Mouse (Mus musculus): ENCODE results near the gene Ano4. TPM values are rescaled to one million over a fixed set of nuclear protein-coding genes. Genes with fewer than 3 reads are reported as not detected.

The Ano4 gene
- polyA plus RNA-seq, 1 experiment from 2014 or later = 5.3 TPM

DNA sequence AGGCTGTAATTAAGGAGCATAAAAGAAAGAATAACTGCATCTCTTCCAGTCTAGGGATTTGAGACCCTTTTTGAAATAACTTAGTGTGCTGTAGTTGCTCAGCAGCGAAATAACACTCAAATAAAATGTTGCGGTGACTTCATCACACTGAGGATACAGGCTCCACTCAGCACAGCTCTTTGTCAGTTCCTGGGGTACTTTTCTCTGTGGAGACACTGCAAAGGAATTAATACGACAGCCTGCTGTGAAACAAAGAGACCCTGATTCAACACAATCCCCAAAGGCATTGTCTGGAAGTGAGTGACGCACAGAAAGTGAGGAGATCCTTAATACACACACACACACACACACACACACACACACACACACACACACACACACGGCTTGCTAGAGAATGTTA is 89.8 kb downstream of the Ano4 start:
- 76% methylated on average over 5 of the region's 5 CpGs for WGBS

GRCm38 (mm10) chr10:89253799-89254198 is 90.8 kb downstream of the Ano4 start:
- H3K27me3 ChIP-seq (ENCODE audit: control insufficient read depth, insufficient read depth, low read length) = no peaks in the 10 kb centered on the region
- H3K9ac ChIP-seq (ENCODE audit: low read length) = no peak overlapping the region
- ATAC-seq (ENCODE audit: insufficient number of reproducible peaks, insufficient read depth, low FRiP score, low read depth) = no peak
- H3K9me3 ChIP-seq (ENCODE audit: control insufficient read depth, low read length) = no peaks in the 10 kb centered on the region
- H3K4me2 ChIP-seq (ENCODE audit: low read length) = no peak overlapping the region
- H3K36me3 ChIP-seq (ENCODE audit: control insufficient read depth, insufficient read depth, low read length) = no peaks in the 10 kb centered on the region
- H3K27ac ChIP-seq (replicated peaks in 1 of 2; ENCODE audit: control insufficient read depth in 1 of 2, insufficient read depth in 1 of 2, low read depth in 2 of 2, low read length in 2 of 2) = no peak overlapping the region
- H3K4me3 ChIP-seq (ENCODE audit: control insufficient read depth in 1 of 2, insufficient read depth in 1 of 2, low read depth in 1 of 2, low read length in 2 of 2) = no peak overlapping the region
- 81% methylated on average over 3 of the region's 3 CpGs for WGBS
- peaks cover 11% of the 10 kb centered on the region in 2 experiments for H3K4me1 ChIP-seq (ENCODE audit: control insufficient read depth in 2 of 2, insufficient read depth in 2 of 2, low read length in 2 of 2)

More for the DNA sequence above, 89.8 kb downstream of the Ano4 start:
- Histone ChIP-seq H3K4me2 (ENCODE audit: low read length) (no peak overlapping the region), H3K4me3 (ENCODE audit: control insufficient read depth in 1 of 2, insufficient read depth in 1 of 2, low read depth in 1 of 2, low read length in 2 of 2) (no peak overlapping the region), H3K27me3 (ENCODE audit: control insufficient read depth, insufficient read depth, low read length) (no peaks in the 10 kb centered on the region), H3K36me3 (ENCODE audit: control insufficient read depth, insufficient read depth, low read length) (no peaks in the 10 kb centered on the region), H3K9ac (ENCODE audit: low read length) (no peak overlapping the region), H3K9me3 (ENCODE audit: control insufficient read depth, low read length) (no peaks in the 10 kb centered on the region), H3K4me1 (ENCODE audit: control insufficient read depth in 2 of 2, insufficient read depth in 2 of 2, low read length in 2 of 2) (peaks cover 11% of the 10 kb centered on the region in 2 experiments), H3K27ac (replicated peaks in 1 of 2; ENCODE audit: control insufficient read depth in 1 of 2, insufficient read depth in 1 of 2, low read depth in 2 of 2, low read length in 2 of 2) (no peak overlapping the region)
- no peak for ATAC-seq (ENCODE audit: insufficient number of reproducible peaks, insufficient read depth, low FRiP score, low read depth)

GRCm38 (mm10) chr10:89252636-89253035 is 91.9 kb downstream of the Ano4 start:
- H3K27ac ChIP-seq (replicated peaks in 1 of 2; ENCODE audit: control insufficient read depth in 1 of 2, insufficient read depth in 1 of 2, low read depth in 2 of 2, low read length in 2 of 2) = no peak overlapping the region
- H3K4me1 ChIP-seq (ENCODE audit: control insufficient read depth in 2 of 2, insufficient read depth in 2 of 2, low read length in 2 of 2) = peaks cover 7 to 11% of the 10 kb centered on the region in 2 experiments; a peak in 3 of 4 replicates
- no peak overlapping the region for H3K9ac ChIP-seq (ENCODE audit: low read length)
- H3K4me2 ChIP-seq (ENCODE audit: low read length) = no peak overlapping the region
- H3K36me3 ChIP-seq (ENCODE audit: control insufficient read depth, insufficient read depth, low read length) = no peaks in the 10 kb centered on the region
- no peak overlapping the region for H3K4me3 ChIP-seq (ENCODE audit: control insufficient read depth in 1 of 2, insufficient read depth in 1 of 2, low read depth in 1 of 2, low read length in 2 of 2)
- H3K9me3 ChIP-seq (ENCODE audit: control insufficient read depth, low read length) = no peaks in the 10 kb centered on the region
- no peaks in the 10 kb centered on the region for H3K27me3 ChIP-seq (ENCODE audit: control insufficient read depth, insufficient read depth, low read length)
- no peak for ATAC-seq (ENCODE audit: insufficient number of reproducible peaks, insufficient read depth, low FRiP score, low read depth)
- WGBS = 84% methylated on average over 5 of the region's 5 CpGs

DNA sequence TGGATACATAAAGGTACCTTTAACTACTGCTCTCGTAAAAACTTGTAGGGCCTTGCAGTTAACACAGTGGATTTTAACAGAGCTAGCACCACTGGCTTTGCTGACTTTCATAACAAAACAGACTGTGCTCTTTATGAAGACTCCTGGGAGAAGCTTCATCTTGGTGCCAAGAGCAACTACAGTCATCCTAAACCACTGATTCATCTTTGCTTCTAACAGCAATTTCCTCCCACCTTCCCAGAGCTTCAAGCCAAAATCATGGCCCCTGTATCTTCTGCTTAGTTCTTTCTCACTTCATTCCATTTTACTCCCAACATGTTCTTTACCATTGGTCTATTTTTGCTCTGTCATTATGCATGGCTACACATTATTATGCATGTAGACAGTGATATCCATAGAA is 100.8 kb downstream of the Ano4 start:
- no peak overlapping the region for H3K27ac ChIP-seq (replicated peaks in 1 of 2; ENCODE audit: control insufficient read depth in 1 of 2, insufficient read depth in 1 of 2, low read depth in 2 of 2, low read length in 2 of 2)
- ATAC-seq (ENCODE audit: insufficient number of reproducible peaks, insufficient read depth, low FRiP score, low read depth) = no peak
- H3K36me3 ChIP-seq (ENCODE audit: control insufficient read depth, insufficient read depth, low read length) = no peaks in the 10 kb centered on the region
- WGBS = 88% methylated on average over 1 of the region's 1 CpGs
- H3K4me3 ChIP-seq (ENCODE audit: control insufficient read depth in 1 of 2, insufficient read depth in 1 of 2, low read depth in 1 of 2, low read length in 2 of 2) = no peak overlapping the region
- H3K4me1 ChIP-seq (ENCODE audit: control insufficient read depth in 2 of 2, insufficient read depth in 2 of 2, low read length in 2 of 2) = no peaks in the 10 kb centered on the region
- no peaks in the 10 kb centered on the region for H3K27me3 ChIP-seq (ENCODE audit: control insufficient read depth, insufficient read depth, low read length)
- no peak overlapping the region for H3K4me2 ChIP-seq (ENCODE audit: low read length)
- H3K9ac ChIP-seq (ENCODE audit: low read length) = no peak overlapping the region
- no peaks in the 10 kb centered on the region for H3K9me3 ChIP-seq (ENCODE audit: control insufficient read depth, low read length)

DNA sequence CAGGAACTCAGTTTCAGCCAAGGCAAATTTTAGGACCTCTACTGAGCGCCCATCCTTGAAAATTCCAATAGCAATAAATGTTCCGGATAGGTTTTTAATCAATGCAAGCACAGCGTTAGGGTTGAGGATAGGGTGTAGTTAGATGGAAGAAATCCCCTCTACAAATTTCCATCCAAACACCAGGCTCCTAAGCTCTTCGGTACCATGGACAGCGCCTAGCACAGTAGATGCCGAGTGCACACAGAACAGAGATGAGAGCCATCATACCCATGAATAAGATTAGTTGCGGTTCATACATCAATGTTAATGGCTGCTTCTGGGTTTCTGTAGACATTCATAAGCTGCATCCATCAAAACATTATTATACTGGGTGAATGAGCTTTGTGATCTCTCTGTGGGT is 120.0 kb downstream of the Ano4 start:
- ATAC-seq (ENCODE audit: insufficient number of reproducible peaks, insufficient read depth, low FRiP score, low read depth) = no peak
- H3K9me3 ChIP-seq (ENCODE audit: control insufficient read depth, low read length) = no peaks in the 10 kb centered on the region
- H3K9ac ChIP-seq (ENCODE audit: low read length) = no peak overlapping the region
- no peak overlapping the region for H3K4me3 ChIP-seq (ENCODE audit: control insufficient read depth in 1 of 2, insufficient read depth in 1 of 2, low read depth in 1 of 2, low read length in 2 of 2)
- no peaks in the 10 kb centered on the region for H3K36me3 ChIP-seq (ENCODE audit: control insufficient read depth, insufficient read depth, low read length)
- 31% methylated on average over 7 of the region's 7 CpGs for WGBS
- no peak overlapping the region for H3K27ac ChIP-seq (replicated peaks in 1 of 2; ENCODE audit: control insufficient read depth in 1 of 2, insufficient read depth in 1 of 2, low read depth in 2 of 2, low read length in 2 of 2)
- no peaks in the 10 kb centered on the region for H3K27me3 ChIP-seq (ENCODE audit: control insufficient read depth, insufficient read depth, low read length)
- H3K4me1 ChIP-seq (ENCODE audit: control insufficient read depth in 2 of 2, insufficient read depth in 2 of 2, low read length in 2 of 2) = no peaks in the 10 kb centered on the region
- H3K4me2 ChIP-seq (ENCODE audit: low read length) = no peak overlapping the region

GRCm38 (mm10) chr10:89222284-89222989 is 122.1 kb downstream of the Ano4 start:
- no peaks in the 10 kb centered on the region for H3K4me1 ChIP-seq (ENCODE audit: control insufficient read depth in 2 of 2, insufficient read depth in 2 of 2, low read length in 2 of 2)
- no peaks in the 10 kb centered on the region for H3K27me3 ChIP-seq (ENCODE audit: control insufficient read depth, insufficient read depth, low read length)
- no peaks in the 10 kb centered on the region for H3K36me3 ChIP-seq (ENCODE audit: control insufficient read depth, insufficient read depth, low read length)
- H3K9ac ChIP-seq (ENCODE audit: low read length) = no peak overlapping the region
- no peaks in the 10 kb centered on the region for H3K9me3 ChIP-seq (ENCODE audit: control insufficient read depth, low read length)
- WGBS = 76% methylated on average over 6 of the region's 6 CpGs
- ATAC-seq (ENCODE audit: insufficient number of reproducible peaks, insufficient read depth, low FRiP score, low read depth) = no peak
- H3K4me3 ChIP-seq (ENCODE audit: control insufficient read depth in 1 of 2, insufficient read depth in 1 of 2, low read depth in 1 of 2, low read length in 2 of 2) = no peak overlapping the region
- H3K27ac ChIP-seq (replicated peaks in 1 of 2; ENCODE audit: control insufficient read depth in 1 of 2, insufficient read depth in 1 of 2, low read depth in 2 of 2, low read length in 2 of 2) = no peak overlapping the region
- H3K4me2 ChIP-seq (ENCODE audit: low read length) = no peak overlapping the region

GRCm38 (mm10) chr10:89216078-89216477 is 128.5 kb downstream of the Ano4 start:
- no peaks in the 10 kb centered on the region for H3K36me3 ChIP-seq (ENCODE audit: control insufficient read depth, insufficient read depth, low read length)
- no peak overlapping the region for H3K4me3 ChIP-seq (ENCODE audit: control insufficient read depth in 1 of 2, insufficient read depth in 1 of 2, low read depth in 1 of 2, low read length in 2 of 2)
- ATAC-seq (ENCODE audit: insufficient number of reproducible peaks, insufficient read depth, low FRiP score, low read depth) = no peak
- no peaks in the 10 kb centered on the region for H3K27me3 ChIP-seq (ENCODE audit: control insufficient read depth, insufficient read depth, low read length)
- no peak overlapping the region for H3K4me2 ChIP-seq (ENCODE audit: low read length)
- no peak overlapping the region for H3K9ac ChIP-seq (ENCODE audit: low read length)
- H3K4me1 ChIP-seq (ENCODE audit: control insufficient read depth in 2 of 2, insufficient read depth in 2 of 2, low read length in 2 of 2) = no peaks in the 10 kb centered on the region
- WGBS = 87% methylated on average over 6 of the region's 6 CpGs
- H3K9me3 ChIP-seq (ENCODE audit: control insufficient read depth, low read length) = no peaks in the 10 kb centered on the region
- H3K27ac ChIP-seq (replicated peaks in 1 of 2; ENCODE audit: control insufficient read depth in 1 of 2, insufficient read depth in 1 of 2, low read depth in 2 of 2, low read length in 2 of 2) = no peak overlapping the region

GRCm38 (mm10) chr10:89205858-89206257 is 138.7 kb downstream of the Ano4 start:
- no peak overlapping the region for H3K4me2 ChIP-seq (ENCODE audit: low read length)
- no peaks in the 10 kb centered on the region for H3K27me3 ChIP-seq (ENCODE audit: control insufficient read depth, insufficient read depth, low read length)
- H3K36me3 ChIP-seq (ENCODE audit: control insufficient read depth, insufficient read depth, low read length) = no peaks in the 10 kb centered on the region
- ATAC-seq (ENCODE audit: insufficient number of reproducible peaks, insufficient read depth, low FRiP score, low read depth) = no peak
- no peaks in the 10 kb centered on the region for H3K4me1 ChIP-seq (ENCODE audit: control insufficient read depth in 2 of 2, insufficient read depth in 2 of 2, low read length in 2 of 2)
- no peak overlapping the region for H3K9ac ChIP-seq (ENCODE audit: low read length)
- H3K9me3 ChIP-seq (ENCODE audit: control insufficient read depth, low read length) = no peaks in the 10 kb centered on the region
- H3K4me3 ChIP-seq (ENCODE audit: control insufficient read depth in 1 of 2, insufficient read depth in 1 of 2, low read depth in 1 of 2, low read length in 2 of 2) = no peak overlapping the region
- H3K27ac ChIP-seq (replicated peaks in 1 of 2; ENCODE audit: control insufficient read depth in 1 of 2, insufficient read depth in 1 of 2, low read depth in 2 of 2, low read length in 2 of 2) = no peak overlapping the region
- 39% methylated on average over 2 of the region's 2 CpGs for WGBS

Data from heart, embryonic 14.5 days (tissue).